Mouse (Mus musculus) cerebellum, adult 9-11 months (tissue): ENCODE data around the gene H2-M9.

Source experiments
- DNase-seq: peaks from one replicate; pipeline ENCODE4 v3.0.0; 2022

The H2-M9 gene

DNA sequence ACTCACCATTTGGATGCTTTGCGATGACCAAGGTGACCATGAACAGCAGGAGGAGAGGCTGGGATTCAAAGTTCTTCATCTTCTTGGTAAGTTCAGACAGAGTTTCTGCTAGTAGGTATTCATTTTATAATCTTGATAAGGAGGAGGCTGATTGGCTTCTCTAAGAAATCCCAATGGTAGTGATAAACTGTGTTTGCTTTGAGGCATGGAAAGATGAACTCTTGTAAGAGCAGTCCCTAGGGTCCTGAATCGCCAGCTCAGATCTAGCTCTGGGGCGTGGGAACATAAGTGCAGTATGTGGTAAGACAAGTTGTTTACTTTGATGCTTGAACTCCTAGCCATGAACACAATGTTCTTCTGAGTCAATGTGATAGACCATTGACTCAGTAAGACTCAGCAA, at the start of gene H2-M9:
H2-M9 (minus strand) TSS at position 101 of the 400 bp plus-strand sequence.
- no peak for DNase-seq

DNA sequence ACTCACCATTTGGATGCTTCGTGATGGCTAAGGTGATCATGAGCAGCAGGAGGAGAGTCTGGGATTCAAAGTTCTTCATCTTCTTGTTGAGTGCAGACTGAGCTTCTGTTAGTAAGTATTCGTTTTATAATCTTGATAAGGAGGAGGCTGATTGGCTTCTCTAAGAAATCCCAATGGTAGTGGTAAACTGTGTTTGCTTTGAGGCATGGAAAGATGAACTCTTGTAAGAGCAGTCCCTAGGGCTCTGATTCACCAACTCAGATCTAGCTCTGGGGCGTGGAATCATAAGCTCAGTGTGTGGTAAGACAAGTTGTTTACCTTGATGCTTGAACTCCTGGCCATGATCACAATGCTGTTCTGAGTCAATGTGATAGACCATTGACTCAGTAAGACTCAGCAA, 29.7 kb upstream of the H2-M9 start, which contains the start of gene H2-M1:
H2-M1 (minus strand) TSS at position 101 of the 400 bp plus-strand sequence.
- DNase-seq, result no peak
